Mouse (Mus musculus): ENCODE results near the gene 2210011C24Rik.
A peak's percentile ranks its signal among the peaks of the same experiment; 100 is the strongest.

Gene 2210011C24Rik

DNA sequence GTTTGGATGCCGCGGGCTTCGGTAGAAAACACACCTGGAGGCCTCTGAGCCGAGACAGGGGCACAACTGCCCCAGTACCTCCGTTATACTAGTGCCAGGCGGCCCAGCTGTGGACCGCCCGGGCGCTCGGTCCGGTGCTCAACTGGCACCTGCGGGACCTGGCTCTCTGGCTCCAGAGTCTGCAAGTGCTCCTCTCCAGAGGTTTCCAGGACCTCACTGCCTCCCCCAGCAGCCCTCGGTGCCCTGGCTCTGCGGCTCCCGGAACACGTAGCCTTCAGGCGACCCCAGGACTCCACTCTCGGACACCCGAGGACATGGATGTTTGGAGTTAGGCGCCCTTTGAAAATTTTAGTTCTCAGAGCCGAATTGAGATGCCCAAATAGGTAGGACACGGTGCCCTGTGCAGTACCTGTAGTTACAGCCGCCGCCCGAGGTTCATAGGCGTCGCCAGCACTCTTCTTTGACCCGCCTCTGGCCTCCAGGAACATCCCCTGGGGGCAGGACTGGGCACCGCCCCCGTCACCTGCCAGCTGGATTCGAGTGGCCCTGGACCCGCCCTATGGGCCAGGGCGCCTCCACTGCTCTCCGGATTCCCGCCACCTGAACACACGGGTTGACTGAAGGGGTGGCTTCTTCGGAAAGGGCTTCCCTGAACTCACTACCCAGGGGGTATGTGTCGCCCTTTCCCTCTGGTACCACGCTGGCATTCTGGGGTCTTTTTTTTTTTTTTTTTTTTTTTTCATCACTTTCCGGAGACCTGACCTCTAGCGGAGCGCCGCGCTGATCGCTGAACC lies at the start of gene 2210011C24Rik:
Gene 2210011C24Rik, minus strand, starts transcription at position 467 of the 794 bp plus-strand sequence.
- peak; percentile 45 to 46 for DNase-seq (ENCODE audit: low spot score in 2 of 2)

GRCm38 (mm10) chr8:84060245-84060644 lies 48.3 kb upstream of the 2210011C24Rik start:
- no peak for DNase-seq (ENCODE audit: low spot score in 2 of 2)

DNA sequence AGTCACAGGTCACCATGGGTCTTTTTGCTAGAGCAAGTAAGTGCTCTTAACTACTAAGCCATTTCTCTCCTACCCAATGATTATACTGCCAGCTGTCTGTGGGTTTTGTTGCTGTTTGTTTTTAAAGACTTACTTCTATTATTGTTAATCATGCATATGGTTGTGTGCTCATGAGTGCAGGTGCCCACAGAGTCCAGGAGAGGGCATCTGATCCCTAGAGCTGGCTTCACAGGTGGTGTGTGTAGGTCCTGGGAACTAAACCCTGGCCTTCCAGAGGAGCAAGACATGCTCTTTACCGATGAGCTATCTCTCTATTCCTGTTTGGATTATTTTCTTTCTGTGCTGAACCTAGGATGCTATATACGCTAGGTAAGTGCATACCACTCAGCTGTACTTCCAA lies 47.3 kb upstream of the 2210011C24Rik start:
- DNase-seq (ENCODE audit: low spot score in 2 of 2), result no peak

GRCm38 (mm10) chr8:84057827-84058226 lies 45.9 kb upstream of the 2210011C24Rik start:
- DNase-seq (ENCODE audit: low spot score in 2 of 2), result no peak

DNA sequence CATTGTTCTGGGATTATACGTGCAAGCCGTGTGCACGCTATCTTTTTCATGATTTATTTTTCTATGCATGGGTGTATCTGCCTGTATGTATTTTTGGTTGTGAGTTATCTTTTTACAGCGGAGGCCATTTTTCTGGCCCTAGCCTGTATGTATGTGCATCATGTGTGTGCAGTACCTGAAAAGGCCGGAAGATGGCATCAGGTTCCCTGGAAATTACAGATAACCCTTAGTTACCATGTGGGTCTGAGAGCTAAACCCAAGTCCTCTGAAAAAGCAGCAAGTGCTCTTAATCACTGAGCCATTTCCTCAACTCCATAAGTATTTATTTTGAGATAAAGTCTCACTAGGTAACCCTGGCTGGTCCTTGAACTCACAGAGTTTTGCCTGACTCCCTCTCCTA lies 41.3 kb upstream of the 2210011C24Rik start:
- DNase-seq (ENCODE audit: low spot score in 2 of 2), result no peak

GRCm38 (mm10) chr8:84052746-84053145 lies 40.8 kb upstream of the 2210011C24Rik start:
- DNase-seq (ENCODE audit: low spot score in 2 of 2), result no peak

DNA sequence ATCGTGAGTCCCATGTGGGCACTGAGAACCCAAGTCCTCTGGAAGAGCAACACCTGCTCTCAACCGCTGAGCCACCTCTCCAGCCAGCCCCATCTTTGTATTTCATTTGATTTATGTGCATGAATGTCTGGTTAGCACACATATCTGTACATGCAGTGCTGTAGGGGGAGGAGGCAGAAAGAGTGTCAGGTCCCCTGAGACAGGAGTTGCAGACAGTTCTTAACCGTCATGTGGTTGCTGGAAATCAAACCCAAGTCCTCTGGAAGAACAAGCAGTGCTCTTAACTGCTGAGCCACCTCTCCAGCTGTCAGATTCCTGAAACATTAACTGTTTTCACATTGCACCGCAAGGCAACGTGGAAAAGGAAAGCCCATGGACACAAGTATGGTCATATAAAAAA lies 36.2 kb upstream of the 2210011C24Rik start:
- no peak for DNase-seq (ENCODE audit: low spot score in 2 of 2)

GRCm38 (mm10) chr8:84046505-84046904 lies 34.5 kb upstream of the 2210011C24Rik start:
- no peak for DNase-seq (ENCODE audit: low spot score in 2 of 2)

DNA sequence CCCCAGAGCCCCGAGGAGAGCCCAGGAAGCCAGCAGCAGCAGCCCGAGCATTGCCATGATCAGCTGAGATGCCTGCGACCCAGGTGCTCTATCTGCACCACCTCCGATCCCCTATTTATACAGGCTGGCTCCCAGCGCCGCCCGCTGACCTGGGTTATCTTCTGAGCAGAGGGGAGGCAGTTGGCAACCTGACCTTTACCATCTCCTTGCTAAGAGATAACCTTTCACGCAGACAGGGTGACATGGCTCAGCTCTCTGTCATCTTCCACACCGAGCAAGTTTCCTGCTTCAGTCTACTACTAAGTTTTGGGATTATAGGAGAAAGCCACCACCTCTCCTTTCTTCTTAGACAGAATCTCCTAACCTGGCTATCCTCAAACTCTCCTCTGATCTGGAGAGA lies 32.9 kb upstream of the 2210011C24Rik start, which contains the start of gene Rln3:
Gene Rln3, minus strand, starts transcription at position 101 of the 400 bp plus-strand sequence.
- DNase-seq (ENCODE audit: low spot score in 2 of 2), result no peak

DNA sequence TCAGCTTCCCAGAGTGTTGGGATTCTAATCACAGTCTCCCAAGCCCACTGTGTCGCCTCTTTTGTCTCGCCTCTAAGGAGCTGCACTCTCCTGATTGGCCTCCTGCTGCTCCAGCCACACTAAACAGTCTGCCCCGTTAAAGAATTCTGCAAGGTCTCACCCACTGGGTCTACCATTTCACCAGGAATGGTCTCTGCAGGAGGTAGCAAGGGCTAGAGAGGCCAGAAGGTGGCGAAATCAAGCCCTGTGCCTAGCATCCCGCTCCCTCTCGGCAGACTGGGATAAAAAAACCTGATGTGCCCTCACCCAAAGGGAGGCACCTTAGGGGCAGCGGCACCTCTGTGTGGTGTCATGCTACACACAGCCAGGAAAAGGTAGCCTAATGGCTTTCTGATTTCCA lies 32.1 kb upstream of the 2210011C24Rik start:
- no peak for DNase-seq (ENCODE audit: low spot score in 2 of 2)

DNA sequence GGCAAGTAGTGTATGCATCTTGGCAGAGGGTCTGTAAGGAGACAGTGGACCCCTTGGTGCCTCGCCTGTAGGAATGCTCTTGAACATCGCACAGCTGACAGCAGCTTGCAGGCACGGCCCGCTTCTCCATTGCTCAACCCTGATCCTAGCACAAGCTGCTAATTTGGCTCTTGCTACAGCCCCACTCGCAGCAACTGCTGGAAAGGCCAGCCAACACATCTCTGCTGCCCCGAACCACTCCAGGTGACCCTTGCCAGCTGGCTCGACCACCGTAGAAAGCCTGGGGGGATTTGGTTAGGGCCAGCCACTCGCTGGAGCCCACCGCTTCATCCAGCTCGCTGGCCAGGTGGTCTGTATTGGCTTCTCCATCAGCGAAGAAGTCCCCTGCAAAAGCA lies 31.0 kb upstream of the 2210011C24Rik start:
- DNase-seq (ENCODE audit: low spot score in 2 of 2), result no peak

- peak; percentile 65 to 70 for DNase-seq (ENCODE audit: low spot score in 2 of 2)
Measured at GRCm38 (mm10) chr8:84042066-84042947, 30.3 kb upstream of the 2210011C24Rik start, which contains the start of gene Il27ra. Gene Il27ra, minus strand, starts transcription at chr8:84042589.

DNA sequence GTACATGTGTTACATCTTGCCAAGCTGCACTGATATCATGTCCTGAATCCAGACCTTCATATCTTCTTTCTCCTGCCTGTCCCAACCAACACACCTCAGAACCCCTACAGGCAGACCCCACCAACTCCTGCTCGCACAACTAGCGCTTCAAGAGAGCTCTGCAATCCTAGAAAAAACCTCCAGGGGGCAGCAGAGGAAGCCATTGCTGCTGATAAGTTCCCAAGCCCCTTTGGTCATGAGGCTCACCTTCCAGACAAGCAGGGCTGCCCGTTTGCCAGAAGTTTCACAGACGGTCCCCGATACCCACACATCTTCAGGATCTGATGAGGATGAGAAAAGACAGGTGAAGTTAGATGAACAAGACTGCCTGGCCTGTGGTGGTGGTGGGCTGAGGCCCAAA lies 27.1 kb upstream of the 2210011C24Rik start:
- peak; percentile 64 to 80 for DNase-seq (ENCODE audit: low spot score in 2 of 2)

DNA sequence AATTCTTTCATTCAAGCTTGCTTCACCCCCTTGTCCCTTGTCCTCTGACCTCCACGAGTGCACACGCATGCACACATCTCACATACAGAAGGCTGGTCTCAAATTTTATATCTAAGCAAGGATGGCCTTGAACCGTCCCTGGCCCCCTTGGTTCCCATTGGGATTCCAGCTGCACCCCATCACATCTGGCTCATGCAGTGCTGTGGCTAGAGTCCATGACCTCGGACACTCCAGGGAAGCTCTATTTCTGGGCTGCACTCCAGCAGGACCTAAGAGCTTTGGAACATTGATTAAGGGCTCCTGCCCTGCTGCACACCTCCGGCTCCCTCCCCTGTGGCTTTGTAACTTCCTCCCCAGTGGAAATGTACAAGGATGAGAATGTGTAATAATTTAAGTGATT lies 26.0 kb upstream of the 2210011C24Rik start:
- DNase-seq (ENCODE audit: low spot score in 2 of 2), result no peak

DNA sequence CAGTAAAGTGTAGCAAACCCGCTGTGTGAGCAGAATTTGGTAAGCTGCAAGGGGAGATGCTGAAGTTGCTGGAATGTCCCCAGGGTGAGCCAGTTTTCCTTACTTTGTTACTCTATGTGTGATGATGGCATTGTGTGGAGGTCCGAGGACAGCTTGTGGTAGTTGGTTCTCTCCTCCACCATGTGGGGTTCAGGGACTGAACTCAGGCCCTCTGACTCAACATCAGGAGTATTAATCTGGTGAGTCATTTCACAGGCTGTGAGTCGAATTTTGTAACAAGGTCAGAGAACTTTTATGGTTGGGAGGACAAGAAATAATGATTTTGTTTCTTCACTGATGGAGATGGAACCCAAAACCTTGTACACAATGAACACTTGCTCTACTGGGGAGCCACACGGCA lies 20.8 kb upstream of the 2210011C24Rik start:
- DNase-seq (ENCODE audit: low spot score in 2 of 2), result no peak

- no peak for DNase-seq (ENCODE audit: low spot score in 2 of 2)
Measured at GRCm38 (mm10) chr8:84029272-84029671, 17.3 kb upstream of the 2210011C24Rik start.

DNA sequence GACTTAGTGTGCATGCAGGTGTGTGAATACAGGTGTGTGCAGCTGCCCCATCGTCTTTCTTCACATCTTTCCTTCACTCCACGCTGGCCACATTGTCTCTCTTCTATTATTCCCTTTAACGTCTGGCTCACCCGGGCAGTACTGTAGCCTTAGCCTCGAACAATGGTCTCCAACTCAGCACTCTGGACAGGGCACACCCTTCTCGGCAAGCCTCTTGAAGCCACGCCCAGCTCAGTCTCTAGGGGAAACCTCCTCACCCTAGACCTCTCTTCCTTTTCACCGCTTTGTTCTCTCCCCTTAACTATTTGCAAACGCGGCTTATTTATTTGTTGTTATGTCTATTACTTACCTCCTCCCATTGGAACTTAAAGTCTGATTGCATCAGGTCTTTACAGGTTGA lies 15.5 kb upstream of the 2210011C24Rik start:
- DNase-seq (ENCODE audit: low spot score in 2 of 2), result peak in 1 of 2 experiments; percentile 34

DNA sequence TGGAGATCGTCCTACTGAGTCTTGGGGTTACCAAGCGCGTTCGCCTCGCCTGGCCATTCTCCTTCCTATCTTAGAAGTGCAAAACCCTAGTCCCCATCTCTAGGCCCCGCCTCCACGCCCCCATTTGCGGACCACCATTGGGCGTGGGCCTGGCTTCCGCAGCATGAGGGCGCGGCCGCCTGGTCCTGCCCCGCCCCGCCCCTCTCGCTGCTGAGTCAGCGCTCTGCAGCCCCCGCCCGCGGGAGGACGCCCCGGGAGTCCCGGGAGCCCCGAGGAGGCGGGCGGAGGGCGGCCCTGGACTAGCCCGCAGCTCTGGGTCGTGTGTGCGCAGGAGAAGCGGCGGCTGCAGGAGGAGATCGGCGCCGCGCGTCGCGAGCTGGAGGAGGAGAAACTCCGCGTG lies 13.9 kb upstream of the 2210011C24Rik start:
- DNase-seq (ENCODE audit: low spot score in 2 of 2), result no peak

- peak; percentile 43 to 56 for DNase-seq (ENCODE audit: low spot score in 2 of 2)
Measured at GRCm38 (mm10) chr8:84024171-84024570, 12.2 kb upstream of the 2210011C24Rik start.

GRCm38 (mm10) chr8:84023631-84024030 lies 11.7 kb upstream of the 2210011C24Rik start:
- DNase-seq (ENCODE audit: low spot score in 2 of 2), result no peak

- DNase-seq (ENCODE audit: low spot score in 2 of 2), result no peak
Measured at GRCm38 (mm10) chr8:84023085-84023484, 11.1 kb upstream of the 2210011C24Rik start.

- DNase-seq (ENCODE audit: low spot score in 2 of 2), result no peak
Measured at GRCm38 (mm10) chr8:84021569-84021968, 9.6 kb upstream of the 2210011C24Rik start.

- DNase-seq (ENCODE audit: low spot score in 2 of 2), result no peak
Measured at GRCm38 (mm10) chr8:84021096-84021495, 9.1 kb upstream of the 2210011C24Rik start, which contains the start of gene Palm3. Gene Palm3, plus strand, starts transcription at chr8:84021471.

Data from natural killer cell, adult 2 months (primary cell).